Mouse (Mus musculus) intestine, embryonic 14.5 days (tissue): ENCODE results near the gene Fscn3. TPM values are rescaled to one million over a fixed set of nuclear protein-coding genes. Genes with fewer than 3 reads are reported as not detected.
A peak's percentile ranks its signal among the peaks of the same experiment; 100 is the strongest.

ENCODE experiments used
- ATAC-seq: fragments of 200-750 bp; cut with Nextera tagmentation; replicated peaks from 2 replicates; pipeline ENCODE4 v1.8.0; 2017; ENCODE audit warnings: low read depth, moderate number of reproducible peaks, moderate TSS enrichment, moderate library complexity; ENCODE audit not compliant: low FRiP score, low TSS enrichment
- DNase-seq: peaks from one replicate; pipeline ENCODE4 v3.0.0-alpha.2; 2018; ENCODE audit warnings: low spot score
- H3K27ac ChIP-seq: fragments of 300-500 bp; sonication (generic); 2 replicates; pipeline ENCODE4 v1.5.1; 2014; ENCODE audit warnings: low read depth, mild to moderate bottlenecking, control low read depth
- H3K27me3 ChIP-seq: fragments of 300-500 bp; sonication (generic); replicated peaks from 2 replicates; pipeline ENCODE4 v1.6.1; 2014; ENCODE audit warnings: low read length, control low read depth; ENCODE audit not compliant: control insufficient read depth, insufficient read depth
- H3K36me3 ChIP-seq: fragments of 300-500 bp; sonication (generic); 2 replicates; pipeline ENCODE4 v1.6.1; 2014; ENCODE audit warnings: low read length, control low read depth; ENCODE audit not compliant: control insufficient read depth, insufficient read depth
- H3K4me1 ChIP-seq: fragments of 300-500 bp; sonication (generic); replicated peaks from 2 replicates; pipeline ENCODE4 v1.6.1; 2014; ENCODE audit warnings: low read length, control low read depth, mixed read lengths; ENCODE audit not compliant: control insufficient read depth, insufficient read depth
- H3K4me2 ChIP-seq: fragments of 300-500 bp; sonication (generic); 2 replicates; pipeline ENCODE4 v1.6.1; 2014; ENCODE audit warnings: low read length
- H3K4me3 ChIP-seq: fragments of 300-500 bp; sonication (generic); 2 replicates; pipeline ENCODE4 v1.5.1; 2014; ENCODE audit warnings: low read depth, low read length, control low read depth, mixed read lengths
- H3K9ac ChIP-seq: fragments of 300-500 bp; sonication (generic); 2 replicates; pipeline ENCODE4 v1.6.1; 2014; ENCODE audit warnings: mild to moderate bottlenecking, low read length
- H3K9me3 ChIP-seq: fragments of 300-500 bp; sonication (generic); 2 replicates; pipeline ENCODE4 v1.6.1; 2016; ENCODE audit warnings: low read length, control low read depth; ENCODE audit not compliant: control insufficient read depth
- WGBS: fragments of 180-500 bp; shearing (Covaris S2); extraction: QIAGEN DNeasy Blood & Tissue Kit; methylation state at CpG from one replicate; pipeline ENCODE4 v1.1.7; 2014; 5-methylcytosine and 5-hydroxymethylcytosine counted together
- polyA plus RNA-seq: library from polyadenylated mRNA; unstranded; fragments of >200 nt; fragmentation: Nextera tagmentation; extraction: Ambion mirVana; gene quantifications from 2 replicates; pipeline ENCODE4 v1.2.1, GENCODE M21; 2014

The Fscn3 gene
- polyA plus RNA-seq, 1 experiment from 2014 or later = not detected

- ATAC-seq (no peak), DNase-seq (no peak)
- Histone ChIP-seq H3K27ac (no peak overlapping the region), H3K4me1 (no peaks in the 10 kb centered on the region), H3K9me3 (peaks cover 7% of the 10 kb centered on the region; the same call in 1 of the 2 replicates), H3K27me3 (peaks cover 35% of the 10 kb centered on the region), H3K4me3 (no peak overlapping the region), H3K36me3 (no peaks in the 10 kb centered on the region), H3K4me2 (no peak overlapping the region), H3K9ac (no peak overlapping the region)
- WGBS = 88% methylated on average over 4 of the region's 4 CpGs
Measured at GRCm38 (mm10) chr6:28399791-28400190, 27.8 kb upstream of the Fscn3 start.

DNA sequence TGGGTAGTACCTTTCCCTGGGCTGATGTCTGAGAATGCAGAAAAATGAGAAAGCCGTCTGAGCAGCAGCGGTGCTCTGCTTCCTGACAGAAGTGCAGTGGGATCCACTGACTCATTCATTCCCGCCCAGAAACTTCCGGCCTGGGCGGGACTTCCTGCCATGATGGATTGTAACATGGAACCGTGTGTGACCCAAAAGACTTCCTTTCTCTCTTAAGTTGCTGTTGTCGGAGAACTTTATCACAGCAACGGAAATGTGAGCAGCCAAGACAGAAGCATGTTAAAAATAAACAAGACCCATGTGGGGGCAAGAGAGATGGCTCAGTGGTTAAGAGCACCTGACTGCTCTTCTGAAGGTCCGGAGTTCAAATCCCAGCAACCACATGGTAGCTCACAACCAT is 17.5 kb upstream of the Fscn3 start:
- ATAC-seq (no peak), DNase-seq (no peak)
- 76% methylated on average over 9 of the region's 9 CpGs for WGBS
- Histone ChIP-seq H3K4me1 (no peaks in the 10 kb centered on the region), H3K4me3 (no peak overlapping the region), H3K9ac (no peak overlapping the region), H3K36me3 (peaks cover 3% of the 10 kb centered on the region; the same call in 1 of the 2 replicates), H3K27me3 (no peaks in the 10 kb centered on the region), H3K9me3 (no peaks in the 10 kb centered on the region), H3K27ac (no peak overlapping the region), H3K4me2 (no peak overlapping the region)

DNA sequence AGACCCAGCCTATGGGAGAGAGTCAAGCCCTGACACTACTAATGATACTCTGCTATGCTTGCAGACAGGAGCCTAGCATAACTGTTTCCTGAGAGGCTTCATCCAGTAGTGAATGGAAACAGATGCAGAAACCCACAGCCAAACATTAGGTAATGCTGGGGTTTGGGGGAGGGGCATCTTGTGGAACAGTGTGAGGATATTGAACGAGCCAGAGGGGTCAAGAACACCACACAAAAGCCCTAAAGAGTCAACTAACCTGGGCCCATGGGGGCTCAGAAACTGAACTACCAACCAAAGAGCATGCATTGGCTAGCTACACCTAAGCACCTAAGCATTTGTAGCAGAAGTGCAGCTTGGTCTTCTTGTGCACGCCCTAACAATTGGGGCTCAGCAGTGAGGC is 16.4 kb upstream of the Fscn3 start:
- Histone ChIP-seq H3K9ac (no peak overlapping the region), H3K27ac (no peak overlapping the region), H3K9me3 (no peaks in the 10 kb centered on the region), H3K4me1 (no peaks in the 10 kb centered on the region), H3K27me3 (no peaks in the 10 kb centered on the region), H3K36me3 (peaks cover 11% of the 10 kb centered on the region), H3K4me2 (no peak overlapping the region), H3K4me3 (no peak overlapping the region)
- DNase-seq = no peak
- 73% methylated on average over 2 of the region's 2 CpGs for WGBS
- ATAC-seq = no peak

- H3K4me2 ChIP-seq = no peak overlapping the region
- H3K9me3 ChIP-seq = no peaks in the 10 kb centered on the region
- no peak overlapping the region for H3K9ac ChIP-seq
- no peak overlapping the region for H3K4me3 ChIP-seq
- no peak overlapping the region for H3K27ac ChIP-seq
- WGBS = 79% methylated on average over 4 of the region's 4 CpGs
- no peak for DNase-seq
- ATAC-seq = no peak
- peaks cover 18% of the 10 kb centered on the region for H3K4me1 ChIP-seq
- H3K27me3 ChIP-seq = no peaks in the 10 kb centered on the region
- H3K36me3 ChIP-seq = peaks cover 34% of the 10 kb centered on the region
Measured at GRCm38 (mm10) chr6:28416981-28417380, 10.6 kb upstream of the Fscn3 start.

- Histone ChIP-seq H3K27me3 (no peaks in the 10 kb centered on the region), H3K9ac (no peak overlapping the region), H3K4me1 (peaks cover 20% of the 10 kb centered on the region), H3K27ac (no peak overlapping the region), H3K4me3 (no peak overlapping the region), H3K4me2 (no peak overlapping the region), H3K36me3 (peaks cover 34% of the 10 kb centered on the region), H3K9me3 (no peaks in the 10 kb centered on the region)
- ATAC-seq (no peak), DNase-seq (no peak)
- WGBS = 93% methylated on average over 14 of the region's 14 CpGs
Measured at GRCm38 (mm10) chr6:28418449-28418848, 9.1 kb upstream of the Fscn3 start.

GRCm38 (mm10) chr6:28419673-28420072 is 7.9 kb upstream of the Fscn3 start:
- Histone ChIP-seq H3K9me3 (no peaks in the 10 kb centered on the region), H3K9ac (0 out of 2 replicates have a peak overlapping the region, but pooled peaks have one; percentile 3), H3K36me3 (peaks cover 34% of the 10 kb centered on the region), H3K27ac (no peak overlapping the region), H3K4me2 (peak overlapping the region; percentile 73; the same call in 1 of the 2 replicates), H3K4me1 (peaks cover 26% of the 10 kb centered on the region), H3K4me3 (no peak overlapping the region), H3K27me3 (no peaks in the 10 kb centered on the region)
- DNase-seq = no peak
- ATAC-seq = no peak
- 84% methylated on average over 2 of the region's 2 CpGs for WGBS

- DNase-seq (no peak), ATAC-seq (no peak)
- no peaks in the 10 kb centered on the region for H3K27me3 ChIP-seq
- H3K4me3 ChIP-seq = peak overlapping the region; percentile 74
- H3K4me2 ChIP-seq = peak overlapping the region; percentile 73
- no peak overlapping the region for H3K27ac ChIP-seq
- no peaks in the 10 kb centered on the region for H3K9me3 ChIP-seq
- WGBS = 78% methylated on average over 17 of the region's 17 CpGs
- H3K9ac ChIP-seq = no peak overlapping the region; the same call in 1 of the 2 replicates
- H3K4me1 ChIP-seq = peaks cover 30% of the 10 kb centered on the region
- H3K36me3 ChIP-seq = peaks cover 33% of the 10 kb centered on the region
Measured at GRCm38 (mm10) chr6:28420361-28420760, 7.2 kb upstream of the Fscn3 start.

DNA sequence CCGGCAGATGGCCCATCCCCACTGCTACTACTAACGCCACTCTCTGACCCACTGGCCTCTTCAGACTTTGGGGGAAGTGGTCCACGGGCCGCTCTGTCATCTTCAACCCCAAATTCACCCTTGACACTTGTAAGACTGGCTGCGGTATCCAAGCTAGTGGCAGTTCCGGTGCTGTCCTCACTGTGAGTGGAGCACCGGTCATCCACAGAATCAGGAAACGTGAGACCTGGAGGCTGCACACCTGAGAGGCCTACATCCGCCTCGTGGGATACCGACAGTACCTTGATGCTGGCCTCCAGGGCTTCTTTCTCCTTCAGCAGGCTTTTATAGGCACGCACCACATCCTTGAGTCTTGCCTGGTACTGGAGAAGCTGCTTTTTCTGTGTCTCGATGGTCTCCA is 6.7 kb upstream of the Fscn3 start:
- peak overlapping the region; percentile 60; the same call in 1 of the 2 replicates for H3K27ac ChIP-seq
- peak; percentile 54 for DNase-seq
- WGBS = 20% methylated on average over 13 of the region's 13 CpGs

GRCm38 (mm10) chr6:28421469-28422000 is 6.1 kb upstream of the Fscn3 start:
- peaks cover 38% of the 10 kb centered on the region for H3K36me3 ChIP-seq
- H3K9ac ChIP-seq = peak overlapping the region; percentile 68
- ATAC-seq (peak; percentile 90), DNase-seq (peak; percentile 99)
- no peaks in the 10 kb centered on the region for H3K27me3 ChIP-seq
- H3K27ac ChIP-seq = peak overlapping the region; percentile 60
- H3K4me1 ChIP-seq = peaks cover 30% of the 10 kb centered on the region
- peak overlapping the region; percentile 73 for H3K4me2 ChIP-seq
- under 1% methylated on average over 27 of the region's 27 CpGs for WGBS
- H3K4me3 ChIP-seq = peak overlapping the region; percentile 74
- H3K9me3 ChIP-seq = no peaks in the 10 kb centered on the region

More for the DNA sequence above, 6.7 kb upstream of the Fscn3 start:
- H3K4me1 ChIP-seq = peaks cover 30% of the 10 kb centered on the region
- peak overlapping the region; percentile 68 for H3K9ac ChIP-seq
- peak overlapping the region; percentile 73 for H3K4me2 ChIP-seq
- peaks cover 33% of the 10 kb centered on the region for H3K36me3 ChIP-seq
- no peaks in the 10 kb centered on the region for H3K9me3 ChIP-seq
- H3K27me3 ChIP-seq = no peaks in the 10 kb centered on the region
- H3K4me3 ChIP-seq = peak overlapping the region; percentile 74
- no peak for ATAC-seq
